Mouse (Mus musculus): ENCODE measurements around the gene Bcl2l12.

DNA sequence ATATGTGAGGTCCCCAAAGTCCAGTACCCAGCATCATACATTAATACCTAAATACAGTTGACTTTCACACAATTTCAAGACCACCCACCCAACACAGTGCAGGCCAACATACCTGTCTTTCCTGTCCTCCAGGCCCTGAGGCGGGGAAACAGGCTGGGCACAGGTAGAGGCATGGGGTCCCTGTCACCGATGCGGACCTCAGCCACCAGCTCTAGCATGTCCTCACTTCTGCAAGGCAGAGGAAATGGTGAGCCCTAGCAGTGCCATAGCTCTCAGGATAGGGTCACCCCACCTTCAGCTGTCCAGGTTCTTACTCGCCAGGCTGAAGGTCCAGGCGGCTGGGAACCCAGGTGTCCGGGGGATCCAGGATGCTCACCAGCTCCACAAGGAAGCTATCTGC, 13.5 kb upstream of the Bcl2l12 start:
- TF ChIP-seq CTCF (IDR thresholded peaks at IDR 0.05; ENCODE audit: low read depth) (no peak), EP300 (optimal IDR thresholded peaks at IDR 0.05) (no peak)
